Mouse (Mus musculus) right cerebral cortex, postnatal 36 days (tissue): ENCODE results near the gene Sult1d1.
"Not testable (repeated sequence)": the region's sequence is repeated elsewhere in the genome, so short reads cannot be mapped to it uniquely, and the experiment has no call there.

Source experiments
- DNase-seq, 2 experiments: peaks; one replicate each; pipeline ENCODE4 v3.0.0; 2022; ENCODE audit warnings: low spot score in 2 of 2, mixed read lengths in 1 of 2

Sult1d1 gene

DNA sequence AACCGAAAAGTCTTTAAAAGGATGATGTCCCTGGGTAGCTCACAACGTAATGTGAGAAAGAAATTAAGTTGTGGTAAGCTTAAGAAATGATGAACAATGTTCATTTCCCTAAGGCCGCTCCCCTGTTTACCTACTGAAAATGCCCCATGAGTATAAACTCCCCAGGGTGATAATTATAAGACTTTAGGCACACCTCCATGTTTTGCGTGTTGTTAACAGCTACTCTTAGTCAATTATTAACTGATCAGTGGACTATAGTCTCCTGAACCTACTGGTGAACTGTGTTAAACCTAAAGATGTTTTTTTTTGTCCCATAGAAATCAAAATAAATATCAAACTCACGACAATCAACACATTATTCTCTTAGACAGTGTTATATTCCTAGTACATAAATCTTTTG, at the start of gene Sult1d1:
Gene Sult1d1 (minus strand): TSS at position 183 of the 400 bp plus-strand sequence.
- no peak for DNase-seq

DNA sequence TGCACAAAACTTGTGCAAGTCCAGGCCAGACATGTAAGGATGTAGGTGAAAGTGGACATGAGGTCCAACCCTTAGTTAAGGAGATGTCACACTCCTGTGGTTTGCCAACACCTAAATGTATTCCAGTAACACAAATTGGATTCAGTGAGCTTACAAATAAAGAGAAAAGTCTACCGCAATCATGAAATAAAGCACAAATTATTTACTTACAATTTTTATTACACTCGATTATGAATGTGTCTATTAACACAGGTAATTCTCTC, 46.2 kb upstream of the Sult1d1 start:
- DNase-seq: no peak

GRCm38 (mm10) chr5:87614364-87615127, 45.7 kb upstream of the Sult1d1 start:
- no peak for DNase-seq

- no peak for DNase-seq
Observed at GRCm38 (mm10) chr5:87601018-87601417, 32.2 kb upstream of the Sult1d1 start.

- DNase-seq: no peak
Observed at GRCm38 (mm10) chr5:87597891-87598290, 29.1 kb upstream of the Sult1d1 start.

DNA sequence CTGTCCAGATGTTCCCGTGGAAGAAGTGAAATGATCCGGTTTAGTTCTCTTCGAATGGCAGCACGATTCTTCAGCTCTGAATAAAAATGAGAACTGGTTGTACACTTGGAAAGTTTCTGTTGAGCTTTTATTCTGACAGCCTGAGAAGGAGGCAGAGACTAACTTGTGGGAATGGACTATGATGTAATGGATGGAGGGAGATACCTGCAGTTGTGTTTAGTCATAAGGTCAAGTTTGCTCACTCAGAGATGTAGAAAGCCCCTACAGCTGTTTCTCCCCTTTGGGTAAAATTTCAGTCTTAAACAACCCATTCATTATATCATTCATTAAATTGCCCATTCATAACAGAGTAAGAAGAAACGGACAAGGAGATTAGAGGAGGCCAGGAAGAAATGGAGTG, 22.7 kb upstream of the Sult1d1 start, which contains the start of gene Sult1e1:
Gene Sult1e1 (minus strand): TSS at position 101 of the 400 bp plus-strand sequence.
- no peak for DNase-seq

DNA sequence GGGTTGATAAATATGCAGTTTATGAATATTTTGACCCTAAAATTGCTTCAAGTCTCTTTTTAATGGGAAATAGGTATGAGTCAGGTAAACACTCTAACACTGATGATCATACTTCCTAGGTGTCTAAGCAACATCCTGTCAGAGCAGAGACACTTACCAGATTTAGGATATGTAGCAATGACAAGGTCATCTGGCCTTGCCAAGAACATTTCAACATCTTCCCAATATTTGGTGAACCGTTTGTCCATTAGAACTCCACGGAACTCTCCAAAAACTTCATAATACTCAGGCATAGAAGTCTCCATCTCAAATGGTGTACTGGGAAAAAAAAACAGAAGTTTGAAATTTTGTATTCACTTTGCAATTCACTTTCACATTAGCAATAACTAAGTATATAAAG, 21.1 kb upstream of the Sult1d1 start:
- DNase-seq: no peak

GRCm38 (mm10) chr5:87580389-87580788, 11.6 kb upstream of the Sult1d1 start:
- DNase-seq: no peak

DNA sequence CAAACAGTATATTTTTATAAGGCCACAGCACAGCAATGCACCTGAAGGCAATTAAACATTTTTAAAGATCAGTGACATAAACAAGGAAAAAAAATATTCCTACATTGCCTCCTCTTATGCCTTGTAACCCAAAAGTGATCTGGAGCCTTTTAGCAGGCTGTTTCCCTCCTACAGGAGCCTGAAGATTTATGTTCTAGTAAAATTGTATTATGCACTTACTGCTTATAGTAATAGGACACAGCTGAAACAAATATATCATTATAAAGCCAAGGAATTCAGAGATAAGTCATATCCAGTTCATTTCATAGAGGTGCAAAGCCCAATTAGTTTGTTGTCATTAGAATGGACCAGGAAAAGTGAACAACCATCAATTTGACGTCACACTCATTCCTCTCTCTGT, 5.3 kb upstream of the Sult1d1 start:
- DNase-seq: no peak

- no peak for DNase-seq
Observed at GRCm38 (mm10) chr5:87573490-87573889, 4.7 kb upstream of the Sult1d1 start.

- DNase-seq: no peak
Observed at GRCm38 (mm10) chr5:87572781-87573180, 4.0 kb upstream of the Sult1d1 start.

DNA sequence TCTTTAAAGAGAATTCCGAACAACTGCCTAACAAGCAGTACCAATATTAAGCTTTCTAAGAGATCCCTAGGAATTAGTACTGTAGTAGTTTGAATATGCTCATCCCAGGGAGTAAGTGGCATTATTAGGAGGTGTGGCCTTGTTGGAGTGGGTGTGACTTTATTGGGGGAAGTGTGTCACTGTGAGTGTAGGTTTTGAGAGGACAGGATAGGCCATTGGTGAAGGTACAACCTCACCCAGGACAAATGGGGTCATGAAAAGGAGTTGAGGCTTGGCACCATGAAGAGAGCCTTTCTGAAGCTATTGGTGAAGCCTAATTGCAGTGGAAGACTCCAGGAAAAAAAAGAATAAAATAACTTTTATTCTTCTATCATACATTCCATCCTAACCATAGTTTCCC, 1.5 kb downstream of the Sult1d1 start:
- no peak for DNase-seq

DNA sequence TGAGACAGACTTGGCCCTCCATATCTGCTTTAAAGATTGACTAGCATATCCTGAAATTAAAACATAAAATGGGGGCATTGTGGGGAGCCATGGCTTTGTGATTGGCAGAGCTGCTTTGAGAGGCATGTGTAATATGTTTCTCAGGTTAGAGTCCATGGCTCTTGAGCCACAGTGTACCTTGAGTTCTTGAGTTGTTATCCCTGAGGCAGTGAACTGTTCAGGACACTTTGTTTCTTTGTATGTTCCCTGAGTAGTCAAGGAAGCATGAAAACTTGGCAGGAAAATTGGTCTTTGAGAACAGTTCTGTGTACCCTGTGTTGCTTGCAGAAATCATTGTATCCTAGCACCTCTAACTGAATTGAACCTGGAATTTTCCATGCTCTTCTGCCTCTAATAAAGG, 5.9 kb downstream of the Sult1d1 start:
- DNase-seq: no peak

DNA sequence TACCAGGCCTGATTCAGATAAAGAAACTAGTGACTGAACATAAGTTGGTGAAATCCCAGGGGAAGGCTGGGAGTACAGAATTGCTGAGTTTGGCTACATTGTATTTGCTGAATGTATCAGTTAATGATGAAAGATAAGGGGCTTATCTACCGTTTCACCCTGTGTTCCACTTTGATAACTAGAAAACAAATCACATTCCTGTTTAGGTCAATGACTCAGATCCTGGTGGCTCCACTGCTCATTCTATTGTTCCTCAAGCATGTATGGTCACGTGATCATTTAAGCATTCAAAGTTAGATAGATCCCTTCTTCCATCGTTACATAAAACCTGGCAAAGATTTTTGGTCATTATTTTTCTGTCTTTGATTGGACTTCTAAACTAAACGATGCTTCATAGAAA, 6.3 kb downstream of the Sult1d1 start:
- no peak for DNase-seq

GRCm38 (mm10) chr5:87560145-87560544, 8.7 kb downstream of the Sult1d1 start:
- no peak for DNase-seq

DNA sequence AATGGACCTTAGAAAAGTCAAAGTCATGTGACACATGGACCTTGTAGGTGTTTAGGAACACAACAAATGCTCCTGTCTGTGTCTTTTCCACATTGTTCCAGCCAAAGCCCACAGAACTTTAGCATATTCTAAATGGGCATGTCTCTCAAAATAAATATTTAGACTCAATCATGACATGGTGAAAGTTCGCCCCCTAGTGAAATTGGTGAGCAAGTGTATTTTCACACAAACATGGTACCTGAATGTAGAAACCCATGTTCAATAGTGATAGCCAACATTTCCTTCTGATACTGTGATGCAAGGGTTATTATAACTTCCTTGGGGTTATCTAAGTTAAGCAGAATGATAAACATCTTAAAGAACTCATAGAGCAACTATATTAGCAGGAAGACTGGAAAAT, 17.9 kb downstream of the Sult1d1 start:
- no peak for DNase-seq

DNA sequence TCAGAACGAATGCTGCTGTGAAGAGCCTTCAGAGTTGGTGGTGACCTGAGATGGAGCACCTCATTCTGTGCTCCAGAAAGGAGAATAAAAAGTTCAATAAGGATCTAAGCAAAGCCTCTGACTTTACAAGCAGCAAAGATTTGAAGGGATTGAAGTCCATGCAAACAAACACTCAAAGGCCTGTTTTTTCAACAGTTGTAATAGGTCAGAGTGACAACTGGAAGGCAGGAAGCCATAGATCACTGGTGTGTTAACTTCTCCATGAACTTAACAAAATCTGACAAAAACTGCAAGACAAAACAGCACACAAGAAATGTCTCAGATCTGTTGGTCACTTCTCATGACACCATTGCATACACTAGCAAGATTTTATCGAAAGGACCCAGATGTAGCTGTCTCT, 30.7 kb downstream of the Sult1d1 start, which contains the start of gene Sult1b1:
Gene Sult1b1 (minus strand): TSS at position 85 of the 400 bp plus-strand sequence.
- DNase-seq: no peak

GRCm38 (mm10) chr5:87535994-87536644, 32.7 kb downstream of the Sult1d1 start:
- no peak for DNase-seq

DNA sequence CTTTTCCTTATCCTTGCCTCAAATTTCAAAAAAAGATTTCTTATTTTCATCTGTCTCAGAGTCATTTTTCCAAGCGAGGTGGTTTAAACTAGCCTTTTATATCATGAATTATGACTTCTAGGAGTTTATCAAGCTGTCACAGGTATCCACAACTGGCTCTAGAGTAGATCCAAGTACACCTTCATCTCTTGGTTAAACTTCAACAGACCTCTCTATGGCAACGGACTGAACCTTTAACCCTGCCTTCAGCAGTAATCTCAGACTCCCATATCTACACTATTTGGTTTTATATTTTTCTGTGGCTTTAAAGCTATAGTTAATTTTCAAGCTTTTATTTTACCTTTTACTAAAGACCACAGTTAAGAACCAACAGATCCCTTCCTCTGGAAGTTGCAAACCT, 36.5 kb downstream of the Sult1d1 start:
- no peak for DNase-seq

- DNase-seq: not testable (repeated sequence)
Observed at GRCm38 (mm10) chr5:87523561-87523960, 45.3 kb downstream of the Sult1d1 start.

- DNase-seq: no peak
Observed at GRCm38 (mm10) chr5:87505776-87506458, 62.9 kb downstream of the Sult1d1 start.
